Mouse (Mus musculus): ENCODE measurements at regions not wholly inside any gene's neighbourhood (a gene's known extent, or its start where the extent isn't known, plus 50 kb on each side); places are given as distances from the start of the nearest gene placed in this dataset.
"Not testable (repeated sequence)": the region's sequence is repeated elsewhere in the genome, so short reads cannot be mapped to it uniquely, and the experiment has no call there.

- in situ Hi-C loops (cut with MboI; ENCODE audit: unreplicated experiment in 2 of 2) = no loop called here
Observed at GRCm38 (mm10) chr13:44468963-44469674, 260.2 kb upstream of the Jarid2 start.

DNA sequence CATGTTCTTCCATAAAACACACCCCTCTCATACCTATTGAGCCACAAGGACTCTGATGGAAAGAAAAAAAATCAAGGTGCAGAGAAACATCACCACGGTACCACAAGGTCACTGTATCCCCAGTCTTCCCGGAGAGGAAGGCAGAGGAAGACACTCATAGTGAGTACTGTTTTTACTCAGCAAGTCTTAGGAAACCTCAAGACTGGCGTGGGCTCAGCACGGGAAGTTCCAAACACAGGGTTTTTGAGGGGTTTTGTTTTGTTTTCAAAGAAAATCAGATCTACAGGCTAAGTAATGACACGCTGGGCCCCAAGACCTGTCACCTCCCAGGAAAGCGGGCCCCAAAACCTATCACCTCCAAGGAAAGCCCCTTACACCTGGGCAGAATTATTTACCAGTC is 259.6 kb upstream of the Jarid2 start:
- in situ Hi-C loops (cut with MboI; ENCODE audit: unreplicated experiment in 2 of 2) = no loop called here

- in situ Hi-C loops (cut with MboI; ENCODE audit: unreplicated experiment in 2 of 2) = no loop called here
Observed at GRCm38 (mm10) chr13:44473200-44473599, 256.1 kb upstream of the Jarid2 start.

DNA sequence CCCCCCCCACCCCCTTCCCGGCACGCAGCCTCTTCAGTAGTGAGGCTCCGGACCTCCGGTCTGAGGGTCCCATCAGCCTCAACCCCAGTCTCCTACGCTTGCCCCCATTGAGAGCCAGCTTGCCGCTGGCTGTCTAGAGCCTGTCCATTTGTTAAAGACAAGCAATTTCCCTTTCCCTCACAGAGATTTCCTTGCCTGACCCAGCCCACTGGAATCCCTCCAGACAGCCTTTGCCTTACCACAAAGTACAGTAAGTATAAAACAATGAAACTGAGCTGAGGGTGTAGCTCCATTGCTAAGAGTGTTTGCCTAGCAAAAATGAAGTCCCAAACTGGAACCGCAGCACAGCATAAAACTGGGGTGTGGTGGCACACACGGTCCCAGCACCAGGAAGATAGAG is 252.4 kb upstream of the Jarid2 start:
- in situ Hi-C loops (cut with MboI; ENCODE audit: unreplicated experiment in 2 of 2) = no loop called here

GRCm38 (mm10) chr13:44480128-44480527 is 249.1 kb upstream of the Jarid2 start:
- in situ Hi-C loops (cut with MboI; ENCODE audit: unreplicated experiment in 2 of 2) = no loop called here

GRCm38 (mm10) chr13:44482661-44483060 is 246.6 kb upstream of the Jarid2 start:
- in situ Hi-C loops (cut with MboI; ENCODE audit: unreplicated experiment in 2 of 2) = no loop called here

GRCm38 (mm10) chr13:44484582-44485329 is 244.5 kb upstream of the Jarid2 start:
- in situ Hi-C loops (cut with MboI; ENCODE audit: unreplicated experiment in 2 of 2) = no loop called here

- in situ Hi-C loops (cut with MboI; ENCODE audit: unreplicated experiment in 2 of 2) = no loop called here
Observed at GRCm38 (mm10) chr13:44490935-44491465, 238.3 kb upstream of the Jarid2 start.

DNA sequence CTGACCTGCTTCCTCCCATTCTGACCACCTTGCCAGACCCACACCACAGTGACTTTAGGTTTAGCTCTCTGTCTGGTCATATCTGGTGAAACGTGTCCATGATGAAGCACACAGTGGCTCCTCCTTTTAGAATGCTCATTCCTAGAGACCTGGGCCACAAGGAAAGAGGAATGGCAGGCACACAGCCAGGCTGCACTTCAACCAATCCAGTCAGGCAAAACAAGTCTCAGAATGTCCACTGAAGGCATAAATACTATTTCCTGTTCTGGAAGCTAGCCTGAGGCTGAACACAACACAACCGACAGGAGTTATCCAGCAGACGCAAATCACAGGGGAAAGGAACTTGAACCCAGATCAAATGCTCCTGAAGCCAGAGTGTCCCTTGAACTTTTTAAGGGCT is 235.4 kb upstream of the Jarid2 start:
- in situ Hi-C loops (cut with MboI; ENCODE audit: unreplicated experiment in 2 of 2) = no loop called here

- in situ Hi-C loops (cut with MboI; ENCODE audit: unreplicated experiment in 2 of 2) = no loop called here
Observed at GRCm38 (mm10) chr13:44495450-44495849, 233.8 kb upstream of the Jarid2 start.

GRCm38 (mm10) chr13:44496596-44496995 is 232.7 kb upstream of the Jarid2 start:
- in situ Hi-C loops (cut with MboI; ENCODE audit: unreplicated experiment in 2 of 2) = no loop called here

DNA sequence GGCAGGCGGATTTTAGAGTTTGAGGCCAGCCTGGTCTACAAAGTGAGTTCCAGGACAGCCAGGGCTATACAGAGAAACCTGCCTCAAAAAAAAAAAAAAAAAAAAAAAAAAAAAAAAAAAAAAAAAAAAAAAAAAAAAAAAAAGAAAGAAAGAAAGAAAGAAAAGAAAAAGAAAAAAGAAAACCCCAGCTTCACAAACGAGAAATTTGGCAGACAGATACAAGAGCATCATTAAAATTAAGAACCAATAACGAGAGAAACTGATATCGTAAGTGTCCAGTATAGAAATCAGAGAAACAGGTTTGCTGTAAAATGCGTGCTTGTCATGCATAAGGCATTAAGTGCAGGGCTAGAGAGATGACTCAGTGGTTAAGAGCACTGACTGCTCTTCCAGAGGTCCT is 228.4 kb upstream of the Jarid2 start:
- in situ Hi-C loops (cut with MboI; ENCODE audit: unreplicated experiment in 2 of 2) = not testable (repeated sequence)

- in situ Hi-C loops (cut with MboI; ENCODE audit: unreplicated experiment in 2 of 2) = no loop called here
Observed at GRCm38 (mm10) chr13:44501777-44502321, 227.4 kb upstream of the Jarid2 start.

DNA sequence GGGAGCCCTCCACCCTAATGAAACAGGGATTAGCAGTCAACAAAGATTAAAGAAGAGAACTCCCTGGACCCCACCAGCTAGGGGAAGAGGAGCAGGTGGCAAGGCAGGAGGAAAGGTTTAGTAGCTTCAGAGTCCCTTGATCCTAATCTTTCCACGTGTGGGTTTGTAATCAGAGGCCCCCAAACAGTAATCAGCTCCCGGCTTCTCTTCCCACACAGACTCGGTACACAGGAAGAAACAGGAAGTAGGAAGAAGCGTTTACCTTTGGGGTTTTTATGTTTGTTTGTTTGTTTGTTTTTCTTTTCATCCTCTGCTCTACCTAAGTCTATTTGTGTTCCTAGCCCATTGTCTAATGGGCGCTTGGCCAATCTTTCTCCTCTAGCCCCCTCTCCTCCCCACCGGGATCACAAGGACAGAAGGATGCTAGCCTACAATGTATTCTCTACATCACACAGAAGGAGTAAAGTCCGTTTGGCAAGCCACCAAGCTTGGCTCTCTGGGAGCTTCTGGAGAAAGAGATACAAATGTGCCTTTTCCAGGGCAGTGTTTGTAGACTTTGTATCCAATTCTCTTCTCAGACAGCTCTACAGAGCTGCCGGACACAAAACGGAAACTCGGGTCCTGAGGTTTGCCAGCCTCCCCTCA is 226.5 kb upstream of the Jarid2 start:
- in situ Hi-C loops (cut with MboI; ENCODE audit: unreplicated experiment in 2 of 2) = no loop called here

DNA sequence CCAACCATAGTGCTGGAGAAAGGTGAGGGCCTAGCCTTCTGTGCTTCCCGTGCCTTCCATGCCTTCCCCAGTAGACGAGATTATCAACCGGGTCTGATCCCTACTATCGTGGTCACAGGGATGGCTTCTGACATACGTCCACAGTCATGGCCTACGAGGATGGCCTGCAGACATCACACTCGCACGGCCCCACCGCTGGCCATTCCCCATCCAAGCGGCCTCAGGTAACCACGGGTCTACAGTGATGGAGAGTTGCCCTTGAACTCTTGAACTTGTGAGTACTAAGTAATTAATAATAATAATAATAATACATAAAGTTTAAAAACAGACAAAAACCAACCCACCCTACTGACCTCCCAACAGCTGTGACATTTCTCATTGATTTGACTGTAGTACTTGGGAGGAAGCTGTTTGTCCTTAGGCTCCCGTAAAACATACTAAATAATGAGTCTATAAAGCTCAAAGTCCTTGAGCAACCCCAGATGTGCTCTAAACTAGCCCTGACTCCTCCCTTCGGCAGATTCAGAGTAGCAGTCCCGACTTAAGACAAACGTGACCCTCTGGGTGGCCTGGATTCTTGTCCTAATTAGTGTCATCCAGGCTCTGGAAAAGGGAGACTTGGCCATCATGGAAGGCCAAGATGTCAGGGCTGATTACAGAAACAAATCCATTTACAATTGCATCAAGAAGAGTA is 225.9 kb upstream of the Jarid2 start:
- in situ Hi-C loops (cut with MboI; ENCODE audit: unreplicated experiment in 2 of 2) = no loop called here

DNA sequence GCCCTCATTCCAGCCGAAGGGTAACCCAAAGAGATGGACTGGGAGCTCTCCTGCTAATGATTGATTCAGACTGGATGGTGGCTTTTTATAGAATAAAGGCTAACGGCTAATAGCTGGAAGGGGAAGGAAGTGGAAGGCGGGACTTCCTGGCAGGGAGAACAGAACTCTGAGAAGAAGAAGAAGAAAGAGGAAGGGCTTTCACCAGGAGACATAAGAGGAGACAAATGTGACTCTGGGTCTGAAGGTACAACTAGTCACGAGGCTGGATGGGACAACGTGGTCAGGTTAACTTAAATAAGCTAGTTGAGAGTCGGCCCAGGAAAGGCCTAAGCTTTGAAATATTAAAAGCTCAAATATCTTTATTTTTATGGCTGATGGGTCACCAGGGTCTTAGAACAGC is 224.8 kb upstream of the Jarid2 start:
- in situ Hi-C loops (cut with MboI; ENCODE audit: unreplicated experiment in 2 of 2) = no loop called here

DNA sequence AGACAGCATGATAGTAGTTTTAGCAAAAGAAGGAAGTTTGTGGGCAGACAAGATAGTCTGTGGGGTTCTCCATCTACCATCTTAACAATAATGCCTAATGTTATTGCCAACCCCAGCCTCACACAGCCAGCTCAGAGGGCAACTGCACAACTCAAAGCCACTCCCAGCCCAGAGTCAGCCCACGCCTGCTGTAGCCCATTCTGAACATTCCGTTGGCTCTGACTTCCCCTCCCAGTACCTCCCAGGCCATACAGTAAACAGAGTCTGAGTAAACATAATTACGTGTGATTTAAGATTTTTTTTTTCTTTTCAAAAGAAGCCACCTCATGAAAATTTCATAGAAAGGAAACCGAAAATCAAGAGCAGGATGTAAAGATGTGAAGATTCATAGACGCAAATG is 222.3 kb upstream of the Jarid2 start:
- in situ Hi-C loops (cut with MboI; ENCODE audit: unreplicated experiment in 2 of 2) = no loop called here

- in situ Hi-C loops (cut with MboI; ENCODE audit: unreplicated experiment in 2 of 2) = no loop called here
Observed at GRCm38 (mm10) chr13:44509526-44510159, 219.6 kb upstream of the Jarid2 start.

DNA sequence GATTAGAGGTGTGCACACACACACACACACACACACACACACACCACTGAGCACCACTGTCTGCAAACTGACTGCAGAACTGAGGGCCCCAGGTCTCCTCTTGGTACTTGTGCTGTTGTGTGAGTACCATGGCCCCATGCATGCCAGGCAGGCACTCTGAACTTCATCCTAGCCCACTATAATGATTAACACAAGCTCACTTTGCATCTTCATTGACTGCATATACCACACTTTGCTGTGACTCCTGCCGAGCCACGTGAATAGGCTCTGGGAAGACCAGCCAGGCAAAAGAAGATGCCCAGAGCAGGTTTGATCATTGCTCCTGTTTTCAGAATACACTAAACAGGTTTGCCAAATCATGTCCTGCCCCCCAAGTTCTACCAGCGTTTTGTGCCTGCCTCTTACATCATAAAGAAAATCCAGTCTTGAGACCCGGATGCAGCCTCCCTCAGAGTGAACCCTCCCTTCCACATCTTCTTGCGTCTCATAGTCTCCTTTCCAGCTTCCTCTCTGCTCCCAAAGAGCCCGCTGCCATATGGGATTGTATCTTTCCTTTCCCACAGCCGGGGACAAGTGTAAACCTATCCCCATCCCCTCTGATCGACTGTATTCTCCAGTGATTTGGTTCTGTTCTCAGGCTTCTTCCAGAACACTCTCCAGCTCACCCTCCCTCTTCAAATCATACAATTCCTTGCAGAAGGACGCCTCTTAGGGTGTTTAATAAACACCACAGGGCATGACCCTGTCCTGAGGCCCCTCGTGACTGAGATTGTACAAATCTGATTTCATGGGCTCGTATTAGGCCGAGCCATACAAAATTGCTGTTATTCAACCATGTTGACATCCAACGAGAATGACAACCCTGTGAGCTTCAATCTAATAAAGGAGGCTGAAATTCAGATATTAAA is 215.6 kb upstream of the Jarid2 start:
- in situ Hi-C loops (cut with MboI; ENCODE audit: unreplicated experiment in 2 of 2) = no loop called here
